Mouse (Mus musculus): ENCODE data around the gene Mup14. TPM values are rescaled to one million over a fixed set of nuclear protein-coding genes. Genes with fewer than 3 reads are reported as not detected.
"Not testable (repeated sequence)": the region's sequence is repeated elsewhere in the genome, so short reads cannot be mapped to it uniquely, and the experiment has no call there.

Gene Mup14
- polyA plus RNA-seq (2015; fragmentation: Nextera tagmentation; extraction: Ambion mirVana), result not detected in 2 replicates

- H3K36me3 ChIP-seq (ENCODE audit: insufficient read depth, low read length); H3K27me3 ChIP-seq (replicated peaks; ENCODE audit: insufficient read depth, low read length); H3K9ac ChIP-seq (replicated peaks; ENCODE audit: low read depth); DNase-seq (ENCODE audit: low spot score); H3K4me1 ChIP-seq (ENCODE audit: insufficient read depth, low read depth, low read length); H3K27ac ChIP-seq (ENCODE audit: low read length); H3K4me2 ChIP-seq (replicated peaks; ENCODE audit: low read depth, low read length); H3K4me3 ChIP-seq (ENCODE audit: low read depth, low read length); ATAC-seq; H3K9me3 ChIP-seq (ENCODE audit: low read length): not testable (repeated sequence)
- 84% methylated on average over 4 of the region's 6 CpGs for WGBS
These were observed at the start of gene Mup14 for GRCm38 (mm10) chr4:61303900-61304299. Gene Mup14 (minus strand): TSS chr4:61304000.

GRCm38 (mm10) chr4:61338108-61338507, 34.3 kb upstream of the Mup14 start:
- H3K27me3 ChIP-seq (replicated peaks; ENCODE audit: insufficient read depth, low read length); H3K4me3 ChIP-seq (ENCODE audit: low read depth, low read length); H3K4me1 ChIP-seq (ENCODE audit: insufficient read depth, low read depth, low read length); ATAC-seq; H3K9me3 ChIP-seq (ENCODE audit: low read length); H3K4me2 ChIP-seq (replicated peaks; ENCODE audit: low read depth, low read length); H3K27ac ChIP-seq (ENCODE audit: low read length); H3K9ac ChIP-seq (replicated peaks; ENCODE audit: low read depth); DNase-seq (ENCODE audit: low spot score); H3K36me3 ChIP-seq (ENCODE audit: insufficient read depth, low read length): not testable (repeated sequence)
- WGBS, result 79% methylated on average over 3 of the region's 5 CpGs

Other genes with a start within 250 kb of the Mup14 start
- not detected in 2 replicates for gene Mup13, start 75.7 kb downstream of the Mup14 start, polyA plus RNA-seq (2015; fragmentation: Nextera tagmentation; extraction: Ambion mirVana)
- not detected in 2 replicates for gene Mup15, start 135.7 kb upstream of the Mup14 start, polyA plus RNA-seq (2015; fragmentation: Nextera tagmentation; extraction: Ambion mirVana)
- not detected in 2 replicates for gene Mup16, start 215.5 kb upstream of the Mup14 start, polyA plus RNA-seq (2015; fragmentation: Nextera tagmentation; extraction: Ambion mirVana)

Measured in lung, postnatal 0 days (tissue).